Mouse (Mus musculus): ENCODE results near the gene Nsd1.
"Not testable (repeated sequence)": the region's sequence is repeated elsewhere in the genome, so short reads cannot be mapped to it uniquely, and the experiment has no call there.

Nsd1 gene

GRCm38 (mm10) chr13:55209649-55210192 lies at the start of gene Nsd1:
Gene Nsd1 (plus strand): TSS chr13:55209782.
- no peak for DNase-seq (ENCODE audit: low spot score)

- DNase-seq (ENCODE audit: low spot score): no peak
Measured at GRCm38 (mm10) chr13:55162365-55162764, 47.2 kb upstream of the Nsd1 start.

DNA sequence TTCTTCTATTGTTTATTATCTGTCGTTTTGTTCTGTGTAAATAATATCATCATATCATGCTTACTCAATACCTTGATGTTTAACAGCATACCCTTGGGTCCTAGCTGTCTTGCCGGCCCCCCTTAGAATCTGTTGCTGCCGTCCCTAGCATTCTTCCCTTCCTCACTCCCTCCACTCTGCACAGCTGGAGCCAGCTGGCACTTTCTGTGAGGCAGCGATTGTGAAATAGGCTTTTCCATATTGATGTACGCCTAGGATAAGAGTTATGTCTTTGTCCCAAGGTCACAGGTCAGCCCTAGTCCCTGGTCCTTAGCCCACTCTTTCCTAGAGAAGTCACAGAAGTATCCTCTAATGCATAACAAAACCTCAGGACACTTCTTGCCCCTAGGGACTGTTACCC lies 46.0 kb upstream of the Nsd1 start:
- no peak for DNase-seq (ENCODE audit: low spot score)

- no peak for DNase-seq (ENCODE audit: low spot score)
Measured at GRCm38 (mm10) chr13:55165831-55166339, 43.7 kb upstream of the Nsd1 start.

DNA sequence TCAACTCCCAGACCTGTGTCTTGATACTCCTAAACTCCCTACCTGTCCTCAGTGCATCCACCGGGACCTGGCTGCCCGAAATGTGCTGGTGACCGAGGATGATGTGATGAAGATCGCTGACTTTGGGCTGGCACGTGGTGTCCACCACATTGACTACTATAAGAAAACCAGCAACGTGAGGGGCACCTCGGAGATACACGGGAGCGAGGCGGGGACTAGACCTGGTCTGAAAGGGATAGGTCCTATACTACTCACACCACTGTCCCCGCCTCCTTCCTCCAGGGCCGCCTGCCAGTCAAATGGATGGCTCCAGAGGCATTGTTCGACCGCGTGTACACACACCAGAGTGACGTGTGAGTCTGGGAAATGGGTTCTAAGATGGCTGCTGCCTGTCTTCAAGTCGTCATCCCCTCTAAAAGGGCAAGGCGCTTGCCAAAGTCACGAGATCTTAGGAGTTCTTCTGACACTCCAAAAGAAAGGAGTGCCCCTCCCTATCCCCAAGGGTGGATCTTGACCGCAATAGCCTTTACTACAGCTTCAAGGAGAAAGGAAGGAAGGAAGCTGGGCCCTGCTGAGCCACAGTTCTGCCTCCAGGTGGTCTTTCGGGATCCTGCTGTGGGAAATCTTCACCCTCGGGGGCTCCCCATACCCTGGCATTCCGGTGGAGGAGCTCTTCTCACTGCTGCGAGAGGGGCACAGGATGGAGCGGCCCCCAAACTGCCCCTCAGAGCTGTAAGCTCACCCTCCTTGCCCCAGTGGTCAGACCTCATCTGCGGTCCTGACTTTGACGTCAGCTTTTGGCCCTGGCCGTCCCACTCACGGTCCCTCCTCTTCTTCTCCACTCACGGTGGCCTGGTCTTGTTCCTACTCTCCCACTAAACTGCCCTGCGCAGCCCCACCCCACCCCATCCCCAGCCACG lies 42.5 kb upstream of the Nsd1 start:
- no peak for DNase-seq (ENCODE audit: low spot score)

- DNase-seq (ENCODE audit: low spot score): no peak
Measured at GRCm38 (mm10) chr13:55167798-55168197, 41.8 kb upstream of the Nsd1 start.

- no peak for DNase-seq (ENCODE audit: low spot score)
Measured at GRCm38 (mm10) chr13:55168255-55168654, 41.3 kb upstream of the Nsd1 start.

GRCm38 (mm10) chr13:55168958-55169369 lies 40.6 kb upstream of the Nsd1 start:
- no peak for DNase-seq (ENCODE audit: low spot score)

DNA sequence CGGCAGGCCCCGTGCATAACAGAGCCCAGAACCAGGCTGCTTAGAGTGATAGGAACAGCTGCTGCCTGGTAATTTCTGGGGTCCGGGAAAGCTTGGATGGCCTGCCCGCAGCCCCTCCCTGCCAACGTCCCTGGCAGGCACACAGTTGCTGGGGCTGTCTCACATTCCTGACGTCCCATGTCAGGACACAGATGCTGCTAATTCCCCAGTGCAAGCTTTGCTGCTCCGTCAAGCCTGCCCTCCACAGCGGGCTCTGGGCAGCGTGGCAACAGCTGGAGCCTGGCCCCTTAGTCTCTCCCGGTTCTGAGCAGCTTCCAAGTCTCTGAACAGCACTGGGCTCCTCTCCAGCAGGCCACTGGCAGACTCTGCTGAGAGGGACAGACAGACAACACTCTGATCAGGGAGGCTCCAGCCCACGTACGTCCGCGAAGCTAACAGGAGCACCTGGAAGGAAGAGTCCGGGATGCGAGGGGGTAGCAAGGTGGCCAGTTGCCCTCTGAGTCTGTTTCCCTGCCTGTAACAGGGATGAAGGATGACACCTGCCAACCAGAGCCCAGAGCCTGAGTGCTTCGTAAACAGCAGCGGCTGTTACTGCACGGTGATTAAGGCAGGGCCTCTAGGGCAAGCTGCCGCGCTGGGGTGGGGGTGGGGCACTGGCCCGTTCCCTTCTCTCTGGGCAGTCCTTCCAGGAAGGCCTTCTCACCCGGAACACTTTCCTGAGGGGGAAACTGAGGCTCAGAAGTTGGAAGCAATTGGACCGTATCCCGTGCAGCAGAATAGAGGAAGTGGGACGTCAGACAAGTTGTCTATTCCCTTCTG lies 37.9 kb upstream of the Nsd1 start:
- DNase-seq (ENCODE audit: low spot score): no peak

DNA sequence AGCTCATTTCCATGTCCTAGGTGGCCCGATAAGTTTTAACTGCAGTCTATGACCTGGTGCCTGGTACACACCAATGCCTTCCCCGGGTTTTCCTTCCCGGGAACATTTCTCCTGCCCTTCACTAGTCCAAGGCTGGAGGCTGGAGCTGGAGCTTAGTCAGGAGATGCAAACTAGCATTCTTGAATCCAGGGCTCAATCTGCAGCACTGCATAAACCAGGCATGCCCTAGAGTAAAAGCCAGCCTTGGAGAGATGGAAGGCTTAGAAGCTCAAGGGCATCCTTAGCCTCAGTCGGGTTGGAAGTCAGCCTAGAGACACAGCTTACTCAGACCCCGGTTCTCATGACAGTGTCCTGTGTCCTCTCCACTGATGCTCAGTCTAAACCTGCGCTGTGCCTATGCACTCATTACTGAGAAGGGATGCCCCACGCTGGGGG lies 37.2 kb upstream of the Nsd1 start:
- DNase-seq (ENCODE audit: low spot score): no peak

GRCm38 (mm10) chr13:55174347-55174746 lies 35.2 kb upstream of the Nsd1 start:
- DNase-seq (ENCODE audit: low spot score): no peak

GRCm38 (mm10) chr13:55176265-55176664 lies 33.3 kb upstream of the Nsd1 start:
- no peak for DNase-seq (ENCODE audit: low spot score)

DNA sequence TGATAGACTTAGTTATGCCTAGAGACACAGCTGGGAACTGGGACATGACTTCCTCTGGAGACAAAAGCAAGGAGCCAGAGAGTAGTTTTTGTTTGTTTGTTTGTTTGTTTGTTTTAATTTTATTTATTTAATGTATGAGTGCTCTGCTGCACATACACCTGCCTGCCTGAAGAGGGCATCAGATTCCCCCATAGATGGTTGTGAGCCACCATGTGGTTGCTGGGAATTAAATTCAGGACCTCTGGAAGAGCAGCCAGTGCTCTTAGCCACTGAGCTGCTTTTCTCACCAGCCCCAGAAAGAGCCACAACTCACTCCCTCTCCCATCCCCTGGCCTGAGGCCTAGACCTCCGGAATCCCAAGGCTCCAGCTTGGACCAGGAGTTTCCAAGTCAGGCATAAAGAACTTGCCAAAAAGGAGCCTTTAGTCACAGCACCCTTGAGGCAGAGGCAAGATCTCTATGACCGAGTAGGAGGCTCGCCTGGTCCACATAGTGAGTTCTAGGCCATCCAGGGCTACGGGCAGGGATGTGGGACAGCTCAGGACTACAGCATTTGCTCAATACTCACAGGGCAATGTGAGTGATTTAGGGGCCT lies 31.6 kb upstream of the Nsd1 start:
- no peak for DNase-seq (ENCODE audit: low spot score)

- DNase-seq (ENCODE audit: low spot score): peak; percentile 67
Measured at GRCm38 (mm10) chr13:55178556-55178955, 31.0 kb upstream of the Nsd1 start.

- DNase-seq (ENCODE audit: low spot score): no peak
Measured at GRCm38 (mm10) chr13:55179591-55179990, 30.0 kb upstream of the Nsd1 start.

- DNase-seq (ENCODE audit: low spot score): no peak
Measured at GRCm38 (mm10) chr13:55181786-55182172, 27.8 kb upstream of the Nsd1 start.

DNA sequence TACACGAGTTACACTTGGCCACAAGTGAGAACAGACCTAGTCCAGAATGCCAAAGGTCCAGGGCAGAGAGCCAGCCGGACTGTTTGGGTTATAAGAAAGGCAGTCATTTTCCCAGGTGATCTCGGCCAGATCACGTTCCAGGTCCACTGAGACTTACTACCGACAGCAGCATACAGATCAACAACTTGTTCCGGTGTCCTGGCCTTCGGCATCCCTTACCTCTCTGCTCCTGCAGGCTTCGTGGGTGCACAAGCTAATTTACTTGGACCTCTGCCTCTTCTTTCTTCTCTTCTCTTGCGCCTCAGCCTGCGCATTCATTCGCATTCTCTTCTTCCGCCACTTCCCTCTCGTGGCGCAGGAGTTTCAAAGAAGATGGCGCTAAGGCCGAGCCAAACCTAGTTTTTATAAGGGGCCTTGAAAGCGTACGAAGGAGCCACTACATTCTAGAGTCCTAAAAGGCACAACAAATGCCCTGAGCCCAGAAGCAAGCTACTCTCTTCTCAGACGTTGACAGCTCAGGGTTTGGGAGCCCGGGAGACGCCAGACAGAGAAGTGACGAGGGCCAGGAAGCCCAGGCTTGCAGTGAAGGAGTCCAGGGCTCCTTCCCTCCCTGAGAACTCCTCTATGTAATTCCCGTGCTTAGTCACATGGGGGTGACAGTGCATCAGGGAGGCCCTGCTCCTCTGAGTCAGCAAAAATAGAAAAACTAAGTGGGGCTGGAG lies 27.2 kb upstream of the Nsd1 start:
- peak; percentile 58 for DNase-seq (ENCODE audit: low spot score)

- no peak for DNase-seq (ENCODE audit: low spot score)
Measured at GRCm38 (mm10) chr13:55183382-55183781, 26.2 kb upstream of the Nsd1 start.

- DNase-seq (ENCODE audit: low spot score): not testable (repeated sequence)
Measured at GRCm38 (mm10) chr13:55187062-55187461, 22.5 kb upstream of the Nsd1 start.

GRCm38 (mm10) chr13:55189531-55190107 lies 20.0 kb upstream of the Nsd1 start:
- no peak for DNase-seq (ENCODE audit: low spot score)
